Mouse (Mus musculus) small intestine, adult 2 months (tissue): ENCODE measurements around the gene Grik3. TPM values are rescaled to one million over a fixed set of nuclear protein-coding genes. Genes with fewer than 3 reads are reported as not detected.

Source experiments
- H3K27ac ChIP-seq: fragments of 200-500 bp; 2 replicates; pipeline ENCODE4 v1.5.1; 2012; ENCODE audit warnings: low read depth, low read length, control low read depth, inconsistent platforms; ENCODE audit not compliant: insufficient read depth
- H3K27me3 ChIP-seq: fragments of 200-500 bp; 2 replicates; pipeline ENCODE4 v1.6.1; 2012; ENCODE audit warnings: mild to moderate bottlenecking, moderate library complexity, low read length, inconsistent platforms; ENCODE audit not compliant: control insufficient read depth, insufficient read depth
- H3K36me3 ChIP-seq: fragments of 200-500 bp; 2 replicates; pipeline ENCODE4 v1.6.1; 2012; ENCODE audit warnings: mild to moderate bottlenecking, low read length, control low read depth, inconsistent platforms; ENCODE audit not compliant: control insufficient read depth, insufficient read depth
- H3K4me1 ChIP-seq: fragments of 200-500 bp; 2 replicates; pipeline ENCODE4 v1.6.1; 2012; ENCODE audit warnings: low read length, inconsistent platforms, mixed read lengths; ENCODE audit not compliant: control insufficient read depth, insufficient read depth, insufficient read length
- H3K4me3 ChIP-seq: fragments of 200-500 bp; 2 replicates; pipeline ENCODE4 v1.5.1; 2012; ENCODE audit warnings: low read depth, mild to moderate bottlenecking, control low read depth, inconsistent platforms, low read length, moderate library complexity
- CTCF ChIP-seq: fragments of 200-500 bp; IDR thresholded peaks from 2 replicates; pipeline ENCODE4 v1.5.1; 2012; ENCODE audit warnings: low read depth, mild to moderate bottlenecking, control low read depth, inconsistent platforms, low read length, moderate library complexity, mixed read lengths; ENCODE audit not compliant: insufficient replicate concordance, insufficient read length; ENCODE audit errors: extremely low read depth
- POLR2A ChIP-seq: fragments of 200-500 bp; IDR thresholded peaks from 2 replicates; pipeline ENCODE4 v1.6.1; 2012; ENCODE audit warnings: low read depth, mild to moderate bottlenecking, control low read depth, inconsistent platforms, low read length, moderate library complexity
- WGBS: fragments of 180-500 bp; shearing (Covaris S2); methylation state at CpG from one replicate; pipeline ENCODE4 v1.1.7; 2018; 5-methylcytosine and 5-hydroxymethylcytosine counted together
- polyA plus RNA-seq: library from polyadenylated mRNA; depleted of rRNA; stranded (reverse); fragments of >200 nt; gene quantifications from 2 replicates; pipeline ENCODE4 v1.2.3, GENCODE M21; 2012

The Grik3 gene
- polyA plus RNA-seq, 1 experiment: 0.18 TPM

DNA sequence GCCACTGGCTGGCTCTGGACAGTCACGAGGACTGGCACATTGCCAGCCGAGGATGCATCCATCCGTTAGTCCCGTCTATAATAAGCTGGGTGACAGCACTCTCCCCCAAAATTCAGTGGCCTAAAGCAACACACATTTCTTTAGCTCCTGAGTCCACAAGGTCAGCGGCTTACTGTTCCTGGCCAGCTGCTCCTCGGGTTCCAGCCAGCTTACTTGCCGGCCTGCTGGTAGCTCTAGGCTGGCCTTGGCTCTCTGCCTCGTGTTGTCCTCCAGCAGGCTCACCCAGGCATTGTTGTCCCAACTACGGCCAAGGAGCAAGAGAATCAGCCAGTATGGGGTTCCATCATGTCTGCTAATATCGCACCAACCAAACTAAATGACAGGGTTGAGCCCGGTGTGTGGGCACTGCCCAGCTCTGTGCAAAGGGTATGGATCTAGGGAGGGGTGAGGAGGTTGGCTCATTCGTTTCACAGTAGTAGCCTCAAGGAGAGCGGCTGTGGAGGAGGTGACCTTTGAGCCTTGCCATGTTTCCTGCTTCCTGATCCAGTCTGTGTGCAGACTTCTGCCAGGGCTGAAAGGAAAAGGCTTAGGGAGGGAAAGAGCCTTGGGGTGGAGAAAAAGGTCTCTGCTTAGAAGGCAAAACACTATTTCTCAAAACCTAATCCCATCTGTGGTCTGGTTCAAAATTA lies 146.3 kb downstream of the Grik3 start:
- Histone ChIP-seq H3K27me3 (no peaks in the 10 kb centered on the region), H3K4me3 (peak overlapping the region; percentile 19), H3K27ac (peak overlapping the region; percentile 8; the same call in 1 of the 2 replicates), H3K36me3 (no peaks in the 10 kb centered on the region), H3K4me1 (peaks cover 11% of the 10 kb centered on the region)
- 22% methylated on average over 13 of the region's 13 CpGs for WGBS
- TF ChIP-seq CTCF (no peak), POLR2A (no peak)

DNA sequence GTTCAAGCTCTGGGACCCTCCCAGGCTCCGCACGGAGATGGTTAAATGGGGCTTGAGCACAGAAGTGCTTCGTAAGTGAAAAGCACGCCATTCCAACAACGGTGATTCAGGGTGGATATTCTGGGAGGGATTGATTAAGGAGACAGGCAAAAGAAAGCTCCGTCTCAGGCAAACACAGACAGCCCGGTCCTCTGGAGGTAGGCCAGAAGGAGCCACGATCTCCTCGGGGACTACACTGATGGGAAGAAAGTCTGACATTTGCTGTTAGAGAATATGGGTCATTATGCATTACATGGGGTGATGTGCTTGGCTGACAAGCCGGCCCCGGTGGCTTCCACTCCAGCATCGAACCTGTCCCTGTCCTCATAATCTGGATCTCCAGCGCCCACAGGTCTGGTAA lies 146.9 kb downstream of the Grik3 start:
- WGBS: 76% methylated on average over 13 of the region's 13 CpGs

DNA sequence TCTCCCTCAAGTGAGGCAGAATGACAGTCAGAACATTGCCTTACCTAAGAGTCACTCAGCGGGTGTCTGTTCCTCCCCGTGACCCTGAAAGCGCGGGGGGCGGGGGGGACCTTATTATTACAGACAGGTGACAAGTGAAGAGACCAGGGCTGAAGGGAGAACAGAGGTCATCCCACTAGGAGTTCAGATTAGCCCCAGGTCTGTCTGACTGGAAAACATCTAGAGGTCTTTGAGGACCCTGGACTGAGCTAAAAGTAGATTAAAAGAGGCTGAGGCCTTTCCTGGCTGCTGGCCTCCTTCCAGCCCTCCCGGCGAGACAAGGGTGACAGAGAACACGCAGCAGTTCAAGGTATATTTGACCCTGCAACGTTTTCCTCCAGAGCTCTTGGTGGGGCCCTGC lies 150.0 kb downstream of the Grik3 start:
- WGBS: 65% methylated on average over 9 of the region's 9 CpGs
- H3K4me3 ChIP-seq: no peak overlapping the region
- no peaks in the 10 kb centered on the region for H3K27me3 ChIP-seq
- H3K4me1 ChIP-seq: peaks cover 11% of the 10 kb centered on the region
- H3K36me3 ChIP-seq: no peaks in the 10 kb centered on the region
- H3K27ac ChIP-seq: no peak overlapping the region
- no peak for TF ChIP-seq POLR2A
- TF ChIP-seq CTCF: no peak

More for the DNA sequence above, 146.9 kb downstream of the Grik3 start:
- H3K4me1 ChIP-seq: peaks cover 11% of the 10 kb centered on the region
- no peak for TF ChIP-seq CTCF
- TF ChIP-seq POLR2A: no peak
- H3K4me3 ChIP-seq: no peak overlapping the region
- no peaks in the 10 kb centered on the region for H3K27me3 ChIP-seq
- H3K27ac ChIP-seq: no peak overlapping the region
- H3K36me3 ChIP-seq: no peaks in the 10 kb centered on the region

DNA sequence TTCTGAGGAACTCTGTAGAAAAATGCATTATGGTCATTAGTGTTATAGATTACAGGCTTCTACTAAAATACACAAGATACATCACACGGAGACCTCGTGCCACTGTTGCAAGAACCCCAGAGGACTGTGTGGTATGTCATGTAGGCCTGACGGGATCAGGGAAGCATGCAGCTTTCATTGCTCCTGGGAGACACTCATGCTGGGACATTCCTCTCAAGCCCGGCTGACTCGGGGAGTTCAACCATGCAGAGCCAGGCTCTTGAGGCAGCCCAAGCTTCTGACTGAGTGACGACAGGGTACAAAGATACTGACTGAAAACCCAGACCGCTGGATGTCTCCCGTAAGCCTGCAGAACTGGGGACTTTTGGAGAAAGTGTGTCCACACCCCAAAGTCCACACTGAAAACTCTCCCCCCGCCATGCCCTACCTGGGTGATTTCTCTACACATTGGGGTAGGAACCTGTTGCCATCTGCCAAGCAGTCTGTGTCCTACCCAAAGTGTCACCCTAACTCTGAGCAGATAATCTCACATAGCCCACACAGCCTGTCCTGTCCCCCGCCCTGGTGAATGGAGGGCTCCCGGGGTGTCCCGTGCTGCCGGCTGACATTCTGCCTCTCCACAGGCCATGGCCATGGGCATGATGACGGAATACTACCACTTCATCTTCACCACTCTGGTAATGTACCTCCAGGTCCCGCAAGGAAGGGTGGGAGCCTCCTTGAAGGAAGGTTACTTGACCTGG lies 150.6 kb downstream of the Grik3 start:
- no peaks in the 10 kb centered on the region for H3K36me3 ChIP-seq
- no peak overlapping the region for H3K4me3 ChIP-seq
- WGBS: 82% methylated on average over 15 of the region's 15 CpGs
- no peak overlapping the region for H3K27ac ChIP-seq
- peaks cover 11% of the 10 kb centered on the region for H3K4me1 ChIP-seq
- TF ChIP-seq POLR2A: no peak
- TF ChIP-seq CTCF: no peak
- no peaks in the 10 kb centered on the region for H3K27me3 ChIP-seq

DNA sequence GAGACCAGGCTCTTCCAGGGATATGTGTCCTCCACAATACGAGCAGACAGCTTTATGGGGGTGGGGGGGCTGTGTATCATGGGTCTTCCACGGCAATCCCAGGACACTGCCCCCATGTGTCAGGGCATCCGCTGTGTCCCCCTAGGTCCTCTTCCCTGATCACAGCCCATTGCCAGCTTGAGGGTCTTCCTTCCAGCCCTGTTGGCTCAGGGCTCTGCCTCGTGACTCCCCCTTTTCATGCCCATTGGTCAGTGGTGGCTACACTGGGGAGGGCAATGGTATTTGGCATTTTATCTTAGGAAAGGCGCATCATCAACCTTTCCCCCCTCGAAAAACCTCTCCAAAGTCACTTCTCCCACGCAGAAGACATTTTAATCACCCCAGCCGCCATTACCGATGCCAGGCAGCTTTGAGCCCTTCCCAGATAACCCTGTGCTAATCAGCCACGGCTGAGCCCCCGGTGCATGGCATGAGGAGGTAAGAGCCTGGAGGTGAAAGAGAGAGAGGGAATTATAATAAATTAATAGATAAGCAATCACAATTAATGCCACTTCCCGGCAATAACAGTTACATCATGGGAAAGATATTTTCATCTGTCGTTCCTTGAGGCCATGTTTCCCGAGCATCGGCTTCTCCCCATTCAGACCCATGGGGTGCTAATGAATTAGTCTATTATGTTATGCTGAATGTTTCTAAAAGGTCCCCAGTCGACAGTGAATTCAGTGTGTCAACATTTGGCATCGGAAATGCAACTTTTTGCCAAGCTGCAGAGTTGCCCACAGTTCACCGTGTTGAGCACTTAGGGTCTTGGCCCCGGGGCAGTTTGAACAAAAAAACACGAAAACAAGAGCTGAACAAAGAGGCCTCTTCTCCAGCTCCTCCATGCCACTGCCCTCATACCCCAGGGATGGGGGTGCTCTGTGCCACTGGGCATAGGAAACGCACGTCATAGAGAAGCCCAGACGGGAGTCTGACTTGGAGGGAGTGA lies 154.4 kb downstream of the Grik3 start:
- Histone ChIP-seq H3K27ac (no peak overlapping the region), H3K36me3 (no peaks in the 10 kb centered on the region), H3K27me3 (no peaks in the 10 kb centered on the region), H3K4me3 (no peak overlapping the region), H3K4me1 (no peaks in the 10 kb centered on the region)
- 78% methylated on average over 23 of the region's 23 CpGs for WGBS
- TF ChIP-seq POLR2A (no peak), CTCF (no peak)

DNA sequence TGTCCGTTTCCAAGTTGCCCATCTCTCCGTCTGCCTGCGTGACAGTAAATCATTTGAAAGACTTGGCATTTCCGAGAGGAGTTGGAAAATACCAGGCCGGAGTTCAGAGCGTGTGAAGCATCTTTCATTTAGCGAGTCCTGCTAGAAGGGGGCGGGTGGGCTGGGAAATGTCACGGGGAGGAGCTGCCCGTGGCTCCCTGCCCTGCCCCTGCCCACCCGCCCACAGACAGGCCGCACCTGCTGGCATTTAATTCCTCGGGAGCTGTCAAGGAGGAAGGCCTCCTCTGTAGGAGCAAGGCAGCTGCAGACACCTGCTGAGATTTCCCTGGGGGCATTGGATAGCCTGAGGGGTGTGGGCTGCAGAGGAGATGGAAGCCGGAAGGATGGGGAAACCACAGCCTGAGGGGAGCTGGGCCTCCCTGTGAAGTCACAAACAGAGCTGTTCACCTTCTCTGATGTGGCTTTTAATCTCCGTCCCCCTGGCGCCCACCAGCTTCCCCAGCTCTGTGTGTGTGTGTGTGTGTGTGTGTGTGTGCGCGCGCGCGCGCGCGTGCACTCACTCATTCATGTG lies 161.3 kb downstream of the Grik3 start:
- H3K4me3 ChIP-seq: no peak overlapping the region
- no peak overlapping the region for H3K27ac ChIP-seq
- WGBS: 41% methylated on average over 24 of the region's 24 CpGs
- H3K36me3 ChIP-seq: no peaks in the 10 kb centered on the region
- no peaks in the 10 kb centered on the region for H3K27me3 ChIP-seq
- H3K4me1 ChIP-seq: no peaks in the 10 kb centered on the region
- no peak for TF ChIP-seq CTCF
- no peak for TF ChIP-seq POLR2A
